Mouse (Mus musculus) G1E-ER4 (cell line): ENCODE data around the gene Pgls. TPM values are rescaled to one million over a fixed set of nuclear protein-coding genes. Genes with fewer than 3 reads are reported as not detected.

Source experiments
- GATA1 ChIP-seq: IDR thresholded peaks from one replicate; pipeline ENCODE4 v1.8.0; 2012; ENCODE audit warnings: low read length, inconsistent platforms
- polyA plus RNA-seq: library from polyadenylated mRNA; stranded (reverse); fragments of >175 nt; gene quantifications from 2 replicates; pipeline ENCODE4 v1.2.3, GENCODE M21; 2012

Pgls gene
- polyA plus RNA-seq: 435 and 550 TPM in 2 replicates

DNA sequence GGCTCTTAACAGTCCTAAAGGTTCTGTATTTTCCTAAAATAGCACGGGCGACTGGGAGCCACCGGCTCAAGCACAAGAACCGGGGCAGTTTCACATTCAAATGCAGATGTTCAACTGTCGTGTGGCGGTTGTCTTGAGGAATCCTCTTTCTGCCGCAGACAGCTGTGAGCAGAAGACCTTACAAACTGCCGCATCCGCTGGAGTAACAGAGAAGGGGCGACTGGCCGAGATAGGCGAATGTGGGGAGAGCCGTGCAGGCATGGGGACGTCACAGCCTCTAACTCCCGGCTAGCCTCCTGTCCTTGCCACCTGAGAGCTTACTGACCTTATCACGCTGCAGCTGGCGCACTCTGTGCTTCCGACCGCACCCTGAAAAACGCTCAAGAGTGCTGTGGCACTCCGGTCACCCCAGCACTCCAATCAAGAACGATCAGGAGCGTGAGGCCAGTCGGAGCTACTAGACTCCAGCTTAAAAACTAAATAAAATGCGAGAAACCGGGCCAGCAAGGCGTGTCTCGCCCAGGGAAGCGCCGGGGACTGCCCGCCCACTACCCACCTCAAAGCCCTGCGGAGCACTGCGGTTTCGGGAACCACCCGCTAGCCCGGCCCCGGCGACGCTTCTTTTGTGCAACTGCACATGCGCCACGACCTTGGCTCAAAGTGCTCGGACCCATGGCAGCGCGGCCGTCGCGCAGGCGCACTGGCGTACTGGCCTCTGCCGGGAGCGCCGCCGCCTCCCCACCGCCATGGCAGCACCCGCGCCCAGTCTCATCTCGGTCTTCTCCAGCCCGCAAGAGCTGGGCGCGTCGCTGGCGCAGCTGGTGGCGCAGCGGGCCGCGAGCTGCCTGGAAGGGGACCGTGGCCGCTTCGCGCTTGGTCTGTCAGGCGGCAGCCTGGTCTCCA lies at the start of gene Pgls:
Gene Pgls, plus strand, starts transcription at position 706 of the 903 bp plus-strand sequence.
- TF ChIP-seq GATA1: no peak

GRCm38 (mm10) chr8:71542632-71543343 lies 49.2 kb upstream of the Pgls start, which contains the start of gene Mvb12a:
TSS of gene Mvb12a (plus strand) at chr8:71542922.
- peak; percentile 21 for TF ChIP-seq GATA1

GRCm38 (mm10) chr8:71543755-71544154 lies 48.2 kb upstream of the Pgls start:
- TF ChIP-seq GATA1: no peak

DNA sequence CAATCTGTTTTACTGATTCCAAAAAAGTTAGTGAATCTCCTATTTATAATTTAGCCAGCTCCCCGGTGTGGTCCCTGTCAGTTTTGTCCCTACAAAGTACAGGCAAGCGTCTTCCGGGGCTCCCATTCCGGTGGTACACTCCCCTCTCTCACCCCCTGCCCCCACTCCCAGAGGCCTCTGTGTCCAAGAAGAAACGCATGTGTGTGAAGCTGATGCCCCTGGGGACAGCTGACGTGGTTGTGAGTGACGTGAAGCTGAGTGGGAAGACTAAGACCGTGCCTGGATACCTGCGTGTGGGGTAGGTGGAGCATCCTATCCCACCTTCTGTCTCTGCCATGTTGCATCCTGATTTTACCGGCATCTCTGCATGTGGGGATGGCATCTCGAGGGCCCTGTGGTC lies 46.9 kb upstream of the Pgls start:
- no peak for TF ChIP-seq GATA1

- no peak for TF ChIP-seq GATA1
These were observed 44.4 kb upstream of the Pgls start for GRCm38 (mm10) chr8:71547590-71547989.

GRCm38 (mm10) chr8:71550754-71551153 lies 41.2 kb upstream of the Pgls start:
- no peak for TF ChIP-seq GATA1

DNA sequence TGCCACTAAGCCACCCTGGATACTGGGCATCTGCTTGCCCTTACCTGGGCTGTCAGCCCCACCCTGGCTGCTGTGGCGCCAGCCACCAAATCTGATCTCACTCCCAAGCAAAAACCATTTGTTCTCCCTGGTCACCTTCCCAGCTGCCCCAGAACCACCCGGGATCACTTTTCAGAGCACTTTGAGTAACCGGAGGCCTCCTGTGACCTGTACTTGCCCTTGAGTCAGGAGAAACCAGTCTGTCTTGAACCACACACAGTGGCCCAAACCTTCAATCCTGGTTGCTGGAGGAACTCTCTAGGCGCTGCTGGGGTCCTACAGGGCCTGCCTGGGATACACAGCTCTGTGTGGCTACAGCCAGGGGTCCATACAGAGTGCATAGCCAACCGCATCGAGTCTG lies 39.2 kb upstream of the Pgls start:
- no peak for TF ChIP-seq GATA1

GRCm38 (mm10) chr8:71554001-71554400 lies 38.0 kb upstream of the Pgls start:
- no peak for TF ChIP-seq GATA1

DNA sequence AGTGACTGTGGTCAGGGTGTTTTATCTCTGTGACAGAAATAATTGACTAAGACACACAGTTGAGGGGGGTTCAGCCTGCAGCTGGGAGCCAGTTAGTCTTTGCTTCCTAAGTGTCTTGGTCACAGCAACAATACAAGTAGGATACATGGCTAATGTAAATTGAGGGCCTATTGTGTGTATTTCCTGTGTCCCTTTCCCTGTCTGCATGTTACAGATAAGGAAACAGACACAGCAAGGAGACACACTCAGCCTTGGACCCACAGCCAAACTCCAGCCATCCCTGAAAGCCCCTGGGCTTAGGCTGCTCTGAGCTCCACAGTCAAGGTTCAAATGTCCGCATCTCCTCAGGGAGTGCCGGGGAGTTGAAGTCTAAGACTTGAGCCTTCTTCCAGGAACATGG lies 37.3 kb upstream of the Pgls start:
- TF ChIP-seq GATA1: no peak

- no peak for TF ChIP-seq GATA1
These were observed 33.7 kb upstream of the Pgls start, which contains the start of gene Tmem221 for GRCm38 (mm10) chr8:71558071-71558957. TSS of gene Tmem221 (minus strand) at chr8:71558871.

- no peak for TF ChIP-seq GATA1
These were observed 32.9 kb upstream of the Pgls start for GRCm38 (mm10) chr8:71558958-71559690.

DNA sequence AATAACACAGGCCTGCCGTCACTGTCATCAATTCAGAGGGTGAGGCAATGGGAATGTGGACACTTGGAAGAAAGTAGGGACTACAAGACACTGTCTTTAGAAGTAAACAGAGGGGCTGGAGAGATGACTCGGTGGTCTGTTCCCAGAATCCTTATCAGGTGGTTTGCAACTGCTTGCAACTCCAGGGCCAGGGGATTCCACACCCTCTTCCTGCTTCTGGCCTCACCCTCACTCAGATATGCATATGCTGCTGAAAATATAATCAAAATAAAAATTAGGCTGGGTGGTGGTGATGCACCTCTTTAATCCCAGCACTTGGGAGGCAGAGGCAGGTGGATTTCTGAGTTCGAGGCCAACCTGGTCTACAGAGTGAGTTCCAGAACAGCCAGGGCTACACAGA lies 31.9 kb upstream of the Pgls start:
- TF ChIP-seq GATA1: no peak

DNA sequence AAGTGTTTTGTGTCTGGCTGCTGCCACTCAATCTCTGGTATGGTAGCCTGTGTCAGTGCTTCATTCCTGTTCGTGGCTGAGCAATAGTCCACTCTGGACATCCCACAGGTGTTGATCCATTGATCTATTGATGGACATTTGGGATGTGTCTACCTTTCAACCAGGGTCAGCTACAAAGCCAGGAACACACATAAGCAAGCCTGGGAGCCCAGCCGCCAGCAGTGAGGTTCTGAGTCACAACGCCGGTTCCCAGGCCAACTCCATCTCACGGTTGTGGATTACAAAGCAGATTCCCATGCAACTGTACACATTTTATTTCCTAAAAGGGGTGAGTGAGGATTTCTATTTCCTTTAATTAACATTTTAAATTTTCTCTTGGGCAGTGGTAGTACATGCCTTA lies 31.2 kb upstream of the Pgls start:
- no peak for TF ChIP-seq GATA1

DNA sequence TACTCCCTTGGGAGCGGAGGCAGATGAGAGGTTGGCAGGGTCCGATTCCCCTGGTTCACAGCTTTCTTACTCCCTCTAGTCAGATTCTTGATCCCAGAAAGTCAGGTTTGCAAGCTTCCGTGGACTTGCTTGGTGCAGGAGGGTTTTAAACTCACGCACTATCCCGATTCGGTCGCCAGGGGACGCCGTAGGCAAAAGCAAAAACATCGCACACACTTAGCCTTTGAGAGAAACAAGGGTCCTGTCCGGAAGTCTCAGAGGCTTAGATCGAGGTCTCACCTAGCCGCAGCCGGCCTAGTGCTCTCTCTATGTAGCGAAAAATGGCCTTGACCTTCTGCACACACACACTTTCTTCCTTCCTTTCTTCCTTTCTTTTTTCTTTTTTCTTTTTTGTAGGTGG lies 30.6 kb upstream of the Pgls start:
- TF ChIP-seq GATA1: no peak

DNA sequence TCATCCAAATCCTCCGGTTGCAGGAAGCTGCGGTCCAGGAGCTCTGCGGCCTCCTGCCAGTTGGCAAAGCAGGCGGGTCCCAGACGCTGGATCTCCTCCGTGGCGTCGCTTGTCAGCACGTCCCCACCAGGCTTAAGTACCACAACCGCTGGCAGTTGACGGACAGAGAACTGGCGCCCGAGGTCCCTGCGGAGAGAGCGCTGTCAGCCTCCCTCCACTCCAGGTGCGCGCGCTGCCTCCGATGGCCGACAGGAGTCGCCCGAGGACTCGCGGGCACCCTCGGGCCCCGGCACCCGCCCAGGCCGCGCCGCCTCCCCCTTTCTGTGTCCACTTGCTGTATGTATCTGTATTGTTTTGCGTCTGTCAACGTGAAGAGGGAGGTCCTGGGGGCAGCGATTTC lies 29.2 kb upstream of the Pgls start:
- TF ChIP-seq GATA1: no peak
